Mouse (Mus musculus): ENCODE data around the gene St3gal2.

DNA sequence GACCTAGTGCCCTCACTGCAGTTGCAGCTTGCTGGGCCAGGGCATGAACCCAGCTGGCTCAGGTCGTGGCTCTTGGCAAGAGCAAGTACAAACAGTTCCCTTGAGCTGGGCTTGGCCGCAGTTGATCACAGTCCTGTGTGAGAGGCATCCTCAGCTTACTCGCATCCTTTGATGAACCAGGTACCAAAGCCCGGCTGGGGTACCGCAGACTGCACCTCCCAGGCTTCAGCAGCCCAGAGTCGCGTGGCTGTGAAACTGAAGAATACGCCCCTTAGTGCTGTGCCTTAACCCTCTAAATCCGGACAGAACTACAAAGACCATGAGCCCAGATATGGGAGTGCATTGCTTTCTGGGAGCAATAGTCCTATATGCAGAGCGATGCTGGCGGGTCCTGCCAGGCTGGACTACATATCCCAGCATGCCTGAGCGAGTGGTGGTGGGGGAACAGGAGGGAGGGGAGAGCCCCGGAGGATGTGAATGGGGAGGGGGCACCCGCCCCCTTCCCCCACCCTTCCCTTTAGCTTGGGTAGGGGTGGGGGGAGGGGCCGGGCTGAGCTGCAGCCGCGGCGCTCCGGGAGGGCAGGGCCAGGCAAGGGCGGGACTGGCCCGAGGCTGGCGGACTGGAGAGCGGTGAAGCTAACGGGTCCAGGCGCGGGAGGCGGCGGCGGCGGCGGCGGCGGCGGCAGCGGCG is at the start of gene St3gal2:
- TF ChIP-seq CTCF (IDR thresholded peaks at IDR 0.05; ENCODE audit: low read depth) = no peak
- no peak; the same call in 1 of the 2 replicates for TF ChIP-seq EP300 (IDR thresholded peaks at IDR 0.05; ENCODE audit: low read depth)
